Mouse (Mus musculus): ENCODE results near the gene Fam162a.
"Not testable (repeated sequence)": the region's sequence is repeated elsewhere in the genome, so short reads cannot be mapped to it uniquely, and the experiment has no call there.

Gene Fam162a

GRCm38 (mm10) chr16:36071450-36072379 lies at the start of gene Fam162a, which contains the start of gene Ccdc58:
Fam162a (minus strand) TSS chr16:36071594.
Ccdc58 (plus strand) TSS chr16:36071685.
- DNase-seq (ENCODE audit: low spot score in 2 of 2): peak; percentile 89 to 91

GRCm38 (mm10) chr16:36115751-36116150 lies 44.4 kb upstream of the Fam162a start:
- DNase-seq (ENCODE audit: low spot score in 2 of 2): not testable (repeated sequence)

- DNase-seq (ENCODE audit: low spot score in 2 of 2): not testable (repeated sequence)
These were observed 40.1 kb upstream of the Fam162a start for GRCm38 (mm10) chr16:36111486-36111885.

- no peak for DNase-seq (ENCODE audit: low spot score in 2 of 2)
These were observed 30.8 kb upstream of the Fam162a start for GRCm38 (mm10) chr16:36102211-36102610.

GRCm38 (mm10) chr16:36101526-36101925 lies 30.1 kb upstream of the Fam162a start:
- no peak for DNase-seq (ENCODE audit: low spot score in 2 of 2)

- DNase-seq (ENCODE audit: low spot score in 2 of 2): not testable (repeated sequence)
These were observed 26.6 kb upstream of the Fam162a start for GRCm38 (mm10) chr16:36097813-36098499.

GRCm38 (mm10) chr16:36094079-36094478 lies 22.7 kb upstream of the Fam162a start:
- no peak for DNase-seq (ENCODE audit: low spot score in 2 of 2)

GRCm38 (mm10) chr16:36090785-36091509 lies 19.6 kb upstream of the Fam162a start:
- no peak for DNase-seq (ENCODE audit: low spot score in 2 of 2)

GRCm38 (mm10) chr16:36089850-36090616 lies 18.6 kb upstream of the Fam162a start:
- DNase-seq (ENCODE audit: low spot score in 2 of 2): no peak

GRCm38 (mm10) chr16:36089065-36089464 lies 17.7 kb upstream of the Fam162a start:
- no peak for DNase-seq (ENCODE audit: low spot score in 2 of 2)

- DNase-seq (ENCODE audit: low spot score in 2 of 2): no peak
These were observed 16.5 kb upstream of the Fam162a start for GRCm38 (mm10) chr16:36087846-36088245.

GRCm38 (mm10) chr16:36079916-36080315 lies 8.5 kb upstream of the Fam162a start:
- DNase-seq (ENCODE audit: low spot score in 2 of 2): no peak

GRCm38 (mm10) chr16:36074772-36075171 lies 3.4 kb upstream of the Fam162a start:
- no peak for DNase-seq (ENCODE audit: low spot score in 2 of 2)

- no peak for DNase-seq (ENCODE audit: low spot score in 2 of 2)
These were observed 1.1 kb upstream of the Fam162a start for GRCm38 (mm10) chr16:36072410-36073011.

- no peak for DNase-seq (ENCODE audit: low spot score in 2 of 2)
These were observed 334 bp downstream of the Fam162a start for GRCm38 (mm10) chr16:36071071-36071449.

GRCm38 (mm10) chr16:36069819-36070575 lies 1.4 kb downstream of the Fam162a start:
- DNase-seq (ENCODE audit: low spot score in 2 of 2): no peak

- DNase-seq (ENCODE audit: low spot score in 2 of 2): no peak
These were observed 3.0 kb downstream of the Fam162a start for GRCm38 (mm10) chr16:36068356-36068755.

- DNase-seq (ENCODE audit: low spot score in 2 of 2): no peak
These were observed 3.7 kb downstream of the Fam162a start for GRCm38 (mm10) chr16:36067694-36068093.

GRCm38 (mm10) chr16:36064904-36065303 lies 6.5 kb downstream of the Fam162a start:
- DNase-seq (ENCODE audit: low spot score in 2 of 2): no peak

- DNase-seq (ENCODE audit: low spot score in 2 of 2): no peak
These were observed 8.1 kb downstream of the Fam162a start for GRCm38 (mm10) chr16:36063315-36063714.
